In the genomic region with DNA sequence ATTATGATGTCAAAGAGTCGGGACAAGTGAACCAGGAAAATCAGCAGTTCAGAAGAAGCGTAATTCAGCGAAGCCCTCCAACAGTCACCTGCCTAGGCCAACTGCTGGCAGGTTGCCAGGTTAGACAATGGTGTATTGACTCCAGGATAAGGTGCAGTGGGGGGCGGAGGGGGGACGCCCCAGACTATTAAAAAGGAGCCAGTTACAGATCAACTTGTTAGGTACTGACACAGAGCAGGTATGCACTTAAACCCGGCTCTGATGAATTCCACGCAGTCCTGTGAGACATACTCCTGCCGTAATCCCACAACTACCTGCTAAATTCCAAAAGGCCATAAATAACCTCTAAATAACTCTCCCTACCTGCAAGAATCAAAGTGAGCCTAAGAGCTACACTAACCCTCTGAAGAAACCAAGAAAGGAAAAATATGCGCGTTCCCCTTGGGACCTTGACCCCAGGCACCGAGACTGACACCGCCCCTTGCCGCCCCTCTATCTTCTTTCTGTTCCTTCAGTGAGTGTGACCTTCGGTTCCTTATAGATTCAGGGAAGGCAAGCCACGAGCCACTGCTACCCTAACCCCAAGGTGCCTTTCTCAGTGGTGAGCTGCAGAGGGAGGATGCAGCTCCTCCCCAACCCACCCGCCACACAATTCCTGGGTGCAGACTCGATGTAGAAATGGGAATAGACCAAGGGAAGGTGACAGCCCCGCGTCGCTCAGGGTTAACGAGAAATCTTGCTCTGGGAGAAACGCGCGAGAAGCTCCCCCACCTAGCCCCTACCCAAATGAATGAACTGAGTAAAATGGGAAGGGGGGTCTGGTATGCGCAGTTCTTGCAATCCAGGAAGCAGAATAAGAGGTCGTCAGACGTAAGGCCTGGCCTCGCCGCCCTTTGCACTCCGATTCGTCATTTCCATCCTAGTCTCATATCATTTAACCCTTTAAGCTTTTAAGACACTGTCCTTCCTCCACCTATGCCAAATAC, we compare ENCODE assay signal across 8 mouse cellular contexts. TPM values are rescaled to one million over a fixed set of nuclear protein-coding genes. Genes with fewer than 3 reads are reported as not detected.
A peak's percentile ranks its signal among the peaks of the same experiment; 100 is the strongest.
DNase-seq lines count a peak whose midpoint lies in the region; ATAC-seq and TF ChIP-seq lines count a peak whose summit lies in the region.

No protein-coding gene starts in this region.

- WGBS in embryonic facial prominence, embryonic 12.5 days: 3% methylated on average over 31 of the region's 31 CpGs
- WGBS in heart, adult 2 months: under 1% methylated on average over 31 of the region's 31 CpGs
- WGBS in liver, adult 2 months: under 1% methylated on average over 31 of the region's 31 CpGs
- 1% methylated on average over 31 of the region's 31 CpGs for WGBS in stomach, embryonic 15.5 days

- H3K4me1 ChIP-seq in embryonic facial prominence, embryonic 12.5 days: peaks cover 21% of the 10 kb centered on the region
- peaks cover 10% of the 10 kb centered on the region for H3K4me1 ChIP-seq in heart, adult 2 months (ENCODE audit: control insufficient read depth, insufficient read depth, low read length)
- peaks cover 11% of the 10 kb centered on the region for H3K4me1 ChIP-seq in liver, adult 2 months (ENCODE audit: control insufficient read depth, insufficient read depth, low read length)
- H3K4me1 ChIP-seq in stomach, embryonic 15.5 days: peaks cover 13% of the 10 kb centered on the region; the same call in 1 of the 2 replicates

- no peak for TF ChIP-seq CTCF in heart, adult 2 months (IDR thresholded peaks at IDR 0.05)
- no peak for TF ChIP-seq CTCF in liver, adult 2 months (IDR thresholded peaks at IDR 0.05; ENCODE audit: low read depth, low read length)

- H3ac ChIP-seq in myocyte (ENCODE audit: control insufficient read depth, insufficient read length): peak overlapping the region; percentile 67

- peak overlapping the region; percentile 85 for H3K4me2 ChIP-seq in embryonic facial prominence, embryonic 12.5 days (replicated peaks)
- H3K4me2 ChIP-seq in myocyte (ENCODE audit: low read depth): peak overlapping the region; percentile 82
- H3K4me2 ChIP-seq in stomach, embryonic 15.5 days: peak overlapping the region; percentile 75

- no peaks in the 10 kb centered on the region for H3K36me3 ChIP-seq in embryonic facial prominence, embryonic 12.5 days
- H3K36me3 ChIP-seq in heart, adult 2 months (ENCODE audit: control insufficient read depth, insufficient read depth, low read length): peaks cover 32% of the 10 kb centered on the region
- no peaks in the 10 kb centered on the region for H3K36me3 ChIP-seq in liver, adult 2 months (ENCODE audit: control insufficient read depth, insufficient read depth, low read length)
- H3K36me3 ChIP-seq in myocyte (ENCODE audit: control insufficient read depth, insufficient read depth): no peaks in the 10 kb centered on the region
- no peaks in the 10 kb centered on the region for H3K36me3 ChIP-seq in stomach, embryonic 15.5 days

- peak overlapping the region; percentile 96 for H3K9ac ChIP-seq in embryonic facial prominence, embryonic 12.5 days
- H3K9ac ChIP-seq in heart, adult 2 months (ENCODE audit: low read depth, low read length): peak overlapping the region; percentile 90
- peak overlapping the region; percentile 89 for H3K9ac ChIP-seq in liver, adult 2 months (ENCODE audit: low read depth, low read length)
- peak overlapping the region; percentile 94 for H3K9ac ChIP-seq in stomach, embryonic 15.5 days

- TF ChIP-seq POLR2A in heart, adult 2 months (IDR thresholded peaks at IDR 0.05; ENCODE audit: insufficient read depth, low read depth, low read length): no peak; the same call in 1 of the 2 replicates
- TF ChIP-seq POLR2A in liver, adult 2 months (IDR thresholded peaks at IDR 0.05; ENCODE audit: extremely low read depth, insufficient read depth, low read length): no peak
- TF ChIP-seq POLR2A in myocyte (IDR thresholded peaks at IDR 0.05; ENCODE audit: insufficient read length, low read depth): no peak

- no peak for TF ChIP-seq EP300 in heart, adult 2 months (IDR thresholded peaks at IDR 0.05; ENCODE audit: insufficient read depth, low read depth, low read length)

- intact Hi-C loops in heart, adult 2 months (cut with DNase I): loop anchor here (2.0 to 5.0 kb wide), 5 partner anchors 26 to 238 kb away; a partner anchor contains a TSS

- peaks cover 7% of the 10 kb centered on the region for H3K79me2 ChIP-seq in heart, adult 2 months (replicated peaks; ENCODE audit: control insufficient read depth, insufficient read depth, low read length)
- peaks cover 22% of the 10 kb centered on the region; the same call in 1 of the 2 replicates for H3K79me2 ChIP-seq in liver, adult 2 months (ENCODE audit: control insufficient read depth, insufficient read depth, low read length)
- peaks cover 58% of the 10 kb centered on the region for H3K79me2 ChIP-seq in myocyte (ENCODE audit: control insufficient read depth, insufficient read depth)

- peak; percentile 4; the same call in 1 of the 2 replicates for ATAC-seq in embryonic facial prominence, embryonic 12.5 days (ENCODE audit: insufficient number of reproducible peaks, insufficient read depth, low FRiP score, low TSS enrichment)
- ATAC-seq in stomach, embryonic 15.5 days (ENCODE audit: insufficient read depth, low FRiP score, low read depth): peak; percentile 4; the same call in 1 of the 2 replicates

- DNase-seq in 416B (ENCODE audit: low read depth): peak; percentile 89
- peak; percentile 49 to 80 for DNase-seq in adrenal gland, adult (ENCODE audit: inconsistent age in 2 of 2, low spot score in 1 of 2)
- peak; percentile 60 to 61 for DNase-seq in heart, adult 2 months
- peak; percentile 54 to 55 for DNase-seq in kidney, adult 8-10 months
- DNase-seq in liver, adult 2 months (ENCODE audit: extremely low read depth, low read depth, low spot score): peak; percentile 80

- peak overlapping the region; percentile 98 for H3K4me3 ChIP-seq in embryonic facial prominence, embryonic 12.5 days
- H3K4me3 ChIP-seq in heart, adult 2 months: peak overlapping the region; percentile 93
- H3K4me3 ChIP-seq in liver, adult 2 months (ENCODE audit: insufficient read depth, low read depth, low read length): peak overlapping the region; percentile 85
- H3K4me3 ChIP-seq in myocyte: peak overlapping the region; percentile 99
- peak overlapping the region; percentile 98 for H3K4me3 ChIP-seq in stomach, embryonic 15.5 days (replicated peaks)

- no peaks in the 10 kb centered on the region for H3K9me3 ChIP-seq in embryonic facial prominence, embryonic 12.5 days
- no peaks in the 10 kb centered on the region for H3K9me3 ChIP-seq in stomach, embryonic 15.5 days

- no peaks in the 10 kb centered on the region for H3K27me3 ChIP-seq in embryonic facial prominence, embryonic 12.5 days
- H3K27me3 ChIP-seq in heart, adult 2 months (ENCODE audit: control insufficient read depth, insufficient read depth, low read length): no peaks in the 10 kb centered on the region
- no peaks in the 10 kb centered on the region for H3K27me3 ChIP-seq in liver, adult 2 months (ENCODE audit: control insufficient read depth, insufficient read depth, low read length)
- H3K27me3 ChIP-seq in myocyte (ENCODE audit: control insufficient read depth, insufficient read depth, insufficient read length): no peaks in the 10 kb centered on the region
- no peaks in the 10 kb centered on the region for H3K27me3 ChIP-seq in stomach, embryonic 15.5 days (replicated peaks)

- peak overlapping the region; percentile 97 for H3K27ac ChIP-seq in embryonic facial prominence, embryonic 12.5 days
- peak overlapping the region; percentile 98 for H3K27ac ChIP-seq in heart, adult 2 months
- H3K27ac ChIP-seq in liver, adult 2 months (replicated peaks; ENCODE audit: insufficient read depth, low read depth, low read length): peak overlapping the region; percentile 90
- H3K27ac ChIP-seq in stomach, embryonic 15.5 days: peak overlapping the region; percentile 98

TF ChIP-seq in myocyte, 11 proteins besides CTCF, POLR2A, EP300 and RAD21:
- TF ChIP-seq MYOG (IDR thresholded peaks at IDR 0.05; ENCODE audit: control insufficient read depth in 1 of 3, insufficient read depth in 1 of 3, insufficient read length in 2 of 3, low read depth in 2 of 3) (no peak), TCF12 (IDR thresholded peaks at IDR 0.05; ENCODE audit: insufficient read depth, poor library complexity, severe bottlenecking) (no peak), CEBPB (IDR thresholded peaks at IDR 0.05; ENCODE audit: insufficient read depth, poor library complexity, severe bottlenecking) (no peak), SRF (IDR thresholded peaks at IDR 0.05; ENCODE audit: control insufficient read depth, insufficient read length, low read depth) (no peak), MYOD1 (IDR thresholded peaks at IDR 0.05; ENCODE audit: control insufficient read depth in 1 of 3, insufficient read length in 2 of 3, low read depth in 2 of 3) (no peak), USF1 (IDR thresholded peaks at IDR 0.05; ENCODE audit: low read depth) (no peak), TCF3 (IDR thresholded peaks at IDR 0.05; ENCODE audit: insufficient read length, low read depth) (no peak), REST (IDR thresholded peaks at IDR 0.05; ENCODE audit: insufficient read depth, insufficient read length) (no peak), MAX (IDR thresholded peaks at IDR 0.05; ENCODE audit: low read depth) (no peak)

RNA-seq across cellular contexts. Expression of a gene that starts 0.9 kb away (rescaled TPM):
- 127 and 135 TPM in 2 replicates for polyA plus RNA-seq in embryonic facial prominence, embryonic 12.5 days (2016; fragmentation: Nextera tagmentation; extraction: Ambion mirVana)
- 100 to 1,000 TPM; 143 to 147 TPM for total RNA-seq in heart, adult 2 months (2021)
- polyA plus RNA-seq in heart, adult 2 months (2012; rRNA removed): 63.2 and 101 TPM in 2 replicates
- total RNA-seq in liver, adult 2 months (2014; rRNA removed): 191 and 225 TPM in 2 replicates
- polyA plus RNA-seq in liver, adult 2 months (2012; rRNA removed): 43.8 and 49.9 TPM in 2 replicates
- polyA plus RNA-seq in myocyte (2012; fragmentation: generic; extraction: Trizol): 86.1 TPM
- 117 and 130 TPM in 2 replicates for polyA plus RNA-seq in stomach, embryonic 15.5 days (2015; fragmentation: Nextera tagmentation; extraction: Ambion mirVana)

RNA-seq across cellular contexts. Expression of a gene that starts 51.1 kb away (rescaled TPM):
- 29.0 and 31.2 TPM in 2 replicates for polyA plus RNA-seq in embryonic facial prominence, embryonic 12.5 days (2016; fragmentation: Nextera tagmentation; extraction: Ambion mirVana)
- 10 to 100 TPM; 13.8 to 18.1 TPM for total RNA-seq in heart, adult 2 months (2021)
- 3.6 and 6.0 TPM in 2 replicates for polyA plus RNA-seq in heart, adult 2 months (2012; rRNA removed)
- total RNA-seq in liver, adult 2 months (2014; rRNA removed): 28.6 and 28.9 TPM in 2 replicates
- polyA plus RNA-seq in liver, adult 2 months (2012; rRNA removed): 3.4 and 3.5 TPM in 2 replicates
- 12.5 TPM for polyA plus RNA-seq in myocyte (2012; fragmentation: generic; extraction: Trizol)
- polyA plus RNA-seq in stomach, embryonic 15.5 days (2015; fragmentation: Nextera tagmentation; extraction: Ambion mirVana): 17.6 and 19.1 TPM in 2 replicates

Comparison
In these comparisons a context has a peak if more than half of its experiments do, and no peak if none do; other contexts are left out.
1. Peak in every context shown above with its lines: DNase-seq, ATAC-seq, H3K4me3 ChIP-seq and H3K27ac ChIP-seq.